Mouse (Mus musculus) MEL (cell line): ENCODE data around the gene Zfp385b.

ENCODE experiments used
- CTCF ChIP-seq, 3 experiments: IDR thresholded peaks in 2 of 3; conservative IDR thresholded peaks in 1 of 3; 2 replicates each; pipeline ENCODE4 v1.5.1; 2011 to 2012; ENCODE audit warnings: low read length in 3 of 3, low read depth in 2 of 3, mild to moderate bottlenecking in 2 of 3, improper control_type of control experiment in 1 of 3, inconsistent platforms in 1 of 3, mixed read lengths in 1 of 3, moderate library complexity in 1 of 3; ENCODE audit not compliant: control insufficient read depth in 1 of 3, insufficient read depth in 1 of 3, poor library complexity in 1 of 3, severe bottlenecking in 1 of 3
- EP300 ChIP-seq, 2 experiments: IDR thresholded peaks; 2 replicates each; pipeline ENCODE4 v1.6.1; 2011; ENCODE audit warnings: improper control_type of control experiment in 2 of 2, low read length in 2 of 2, low read depth in 1 of 2, mild to moderate bottlenecking in 1 of 2
- ETS1 ChIP-seq: IDR thresholded peaks from 2 replicates; pipeline ENCODE4 v1.6.1; 2012; ENCODE audit warnings: low read depth, mild to moderate bottlenecking, inconsistent platforms, low read length, improper control_type of control experiment, moderate library complexity
- POLR2A ChIP-seq, 2 experiments: IDR thresholded peaks; 2 replicates each; pipeline ENCODE4 v1.6.1; 2011 to 2012; ENCODE audit warnings: low read length in 2 of 2, mild to moderate bottlenecking in 2 of 2, control low read depth in 1 of 2, improper control_type of control experiment in 1 of 2, low read depth in 1 of 2, moderate library complexity in 1 of 2; ENCODE audit not compliant: control insufficient read depth in 1 of 2, insufficient read depth in 1 of 2, poor library complexity in 1 of 2

DNA sequence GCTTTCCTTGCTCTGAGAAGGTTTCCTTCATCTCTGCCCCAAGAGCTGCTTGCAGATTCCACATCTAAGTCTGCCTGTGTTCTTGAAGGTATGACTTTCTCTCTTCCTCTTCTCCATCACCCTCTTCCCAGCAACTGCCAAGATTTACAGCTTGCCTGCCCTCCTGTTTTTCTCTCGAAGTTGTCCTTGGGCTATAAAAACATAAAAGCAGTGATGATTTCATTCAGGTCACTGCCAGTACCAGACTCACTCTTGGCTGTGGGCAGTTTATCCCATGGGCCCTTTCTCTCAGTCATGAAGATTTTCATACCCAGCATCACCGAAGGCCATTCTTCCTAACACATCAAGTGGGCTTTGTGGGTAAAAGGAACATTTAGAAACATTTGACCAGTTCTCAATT is 89.2 kb downstream of the Zfp385b start:
- TF ChIP-seq EP300 (IDR thresholded peaks at IDR 0.05; ENCODE audit: low read depth in 1 of 2, low read length in 2 of 2) (no peak), POLR2A (IDR thresholded peaks at IDR 0.05; ENCODE audit: control insufficient read depth in 1 of 2, insufficient read depth in 1 of 2, low read depth in 1 of 2, low read length in 2 of 2, poor library complexity in 1 of 2) (no peak), CTCF (IDR thresholded peaks at IDR 0.05 in 2 of 3, conservative IDR thresholded peaks at IDR 0.05 in 1 of 3; ENCODE audit: control insufficient read depth in 1 of 3, insufficient read depth in 1 of 3, low read depth in 2 of 3, low read length in 3 of 3, poor library complexity in 1 of 3, severe bottlenecking in 1 of 3) (no peak), ETS1 (no peak)
